Mouse (Mus musculus) CH12F3 (cell line): Measurements from ENCODE around the gene Usp50.

Experiments used
- in situ Hi-C: fragments of 300-500 bp; cut with MboI; formaldehyde crosslinking; loops from 2 replicates; pipeline ENCODE4 v1.14.3; 2020; ENCODE audit warnings: low sequenced_read_pairs

Usp50 gene

GRCm38 (mm10) chr2:126668621-126669252, 114.5 kb downstream of the Usp50 start:
- in situ Hi-C loops, result loop anchor here (10.0 kb wide), 1 partner anchor 64 kb away; no protein-coding TSS in a partner anchor

GRCm38 (mm10) chr2:126665984-126666383, 117.3 kb downstream of the Usp50 start:
- in situ Hi-C loops, result loop anchor here (10.0 kb wide), 1 partner anchor 61 kb away; no protein-coding TSS in a partner anchor

GRCm38 (mm10) chr2:126663481-126663880, 119.8 kb downstream of the Usp50 start:
- in situ Hi-C loops, result loop anchor here (10.0 kb wide), 1 partner anchor 59 kb away; no protein-coding TSS in a partner anchor
